Mouse (Mus musculus) thymus, postnatal 4 days (tissue): ENCODE measurements around the gene Ankrd55.
A peak's percentile ranks its signal among the peaks of the same experiment; 100 is the strongest.
"Not testable (repeated sequence)": the region's sequence is repeated elsewhere in the genome, so short reads cannot be mapped to it uniquely, and the experiment has no call there.

ENCODE experiments used
- DNase-seq: peaks from one replicate; pipeline ENCODE4 v3.0.0; 2021

Ankrd55 gene

GRCm38 (mm10) chr13:112297781-112298180 lies 9.5 kb downstream of the Ankrd55 start:
- no peak for DNase-seq

GRCm38 (mm10) chr13:112303429-112303828 lies 15.2 kb downstream of the Ankrd55 start:
- no peak for DNase-seq

GRCm38 (mm10) chr13:112308672-112309071 lies 20.4 kb downstream of the Ankrd55 start:
- peak; percentile 84 for DNase-seq

GRCm38 (mm10) chr13:112311611-112312010 lies 23.4 kb downstream of the Ankrd55 start:
- DNase-seq, result not testable (repeated sequence)

- no peak for DNase-seq
Observed at GRCm38 (mm10) chr13:112315442-112315841, 27.2 kb downstream of the Ankrd55 start.

GRCm38 (mm10) chr13:112316622-112317482 lies 28.6 kb downstream of the Ankrd55 start:
- DNase-seq, result no peak

- DNase-seq, result no peak
Observed at GRCm38 (mm10) chr13:112318124-112318523, 29.9 kb downstream of the Ankrd55 start.

- DNase-seq, result no peak
Observed at GRCm38 (mm10) chr13:112323591-112324266, 35.5 kb downstream of the Ankrd55 start.

GRCm38 (mm10) chr13:112325126-112325525 lies 36.9 kb downstream of the Ankrd55 start:
- no peak for DNase-seq

GRCm38 (mm10) chr13:112326403-112326802 lies 38.2 kb downstream of the Ankrd55 start:
- no peak for DNase-seq

- DNase-seq, result no peak
Observed at GRCm38 (mm10) chr13:112326977-112327376, 38.7 kb downstream of the Ankrd55 start.

GRCm38 (mm10) chr13:112327511-112327910 lies 39.3 kb downstream of the Ankrd55 start:
- DNase-seq, result no peak

- no peak for DNase-seq
Observed at GRCm38 (mm10) chr13:112330257-112330656, 42.0 kb downstream of the Ankrd55 start.

- no peak for DNase-seq
Observed at GRCm38 (mm10) chr13:112330919-112331681, 42.8 kb downstream of the Ankrd55 start.

- DNase-seq, result no peak
Observed at GRCm38 (mm10) chr13:112331682-112332061, 43.4 kb downstream of the Ankrd55 start.

GRCm38 (mm10) chr13:112335531-112335930 lies 47.3 kb downstream of the Ankrd55 start:
- DNase-seq, result no peak

GRCm38 (mm10) chr13:112337146-112337545 lies 48.9 kb downstream of the Ankrd55 start:
- no peak for DNase-seq

- no peak for DNase-seq
Observed at GRCm38 (mm10) chr13:112340205-112340604, 52.0 kb downstream of the Ankrd55 start.

- no peak for DNase-seq
Observed at GRCm38 (mm10) chr13:112340761-112341160, 52.5 kb downstream of the Ankrd55 start.

GRCm38 (mm10) chr13:112342971-112343627 lies 54.8 kb downstream of the Ankrd55 start:
- DNase-seq, result peak; percentile 30

- DNase-seq, result no peak
Observed at GRCm38 (mm10) chr13:112343628-112344009, 55.4 kb downstream of the Ankrd55 start.

- no peak for DNase-seq
Observed at GRCm38 (mm10) chr13:112344270-112344864, 56.1 kb downstream of the Ankrd55 start.
